Mouse (Mus musculus): ENCODE measurements at regions not wholly inside any gene's neighbourhood (a gene's known extent, or its start where the extent isn't known, plus 50 kb on each side); places are given as distances from the start of the nearest gene placed in this dataset.

GRCm38 (mm10) chrX:92791023-92791346 lies 191.6 kb upstream of the Mageb18 start:
- Histone ChIP-seq H3K4me2 (no peak overlapping the region), H3K36me3 (replicated peaks) (no peaks in the 10 kb centered on the region), H3K4me3 (replicated peaks) (no peak overlapping the region), H3K9me3 (no peaks in the 10 kb centered on the region), H3K9ac (no peak overlapping the region), H3K27me3 (no peaks in the 10 kb centered on the region), H3K27ac (no peak overlapping the region), H3K4me1 (no peaks in the 10 kb centered on the region)
- WGBS = 44% methylated on average over 4 of the region's 4 CpGs
- ATAC-seq (ENCODE audit: low FRiP score) = no peak; the same call in 1 of the 2 replicates

- H3K4me3 ChIP-seq (replicated peaks) = no peak overlapping the region
- 36% methylated on average over 5 of the region's 5 CpGs for WGBS
- H3K27ac ChIP-seq = no peak overlapping the region
- peak; percentile 94 for ATAC-seq (ENCODE audit: low FRiP score)
- H3K27me3 ChIP-seq = no peaks in the 10 kb centered on the region
- H3K4me2 ChIP-seq = no peak overlapping the region
- H3K4me1 ChIP-seq = no peaks in the 10 kb centered on the region
- no peak overlapping the region for H3K9ac ChIP-seq
- H3K36me3 ChIP-seq (replicated peaks) = no peaks in the 10 kb centered on the region
- H3K9me3 ChIP-seq = no peaks in the 10 kb centered on the region
Measured at GRCm38 (mm10) chrX:92790323-92791022, 191.1 kb upstream of the Mageb18 start.

GRCm38 (mm10) chrX:92786814-92787213 lies 187.4 kb upstream of the Mageb18 start:
- no peak overlapping the region for H3K27ac ChIP-seq
- H3K9ac ChIP-seq = no peak overlapping the region
- 58% methylated on average over 2 of the region's 2 CpGs for WGBS
- H3K4me1 ChIP-seq = no peaks in the 10 kb centered on the region
- H3K27me3 ChIP-seq = no peaks in the 10 kb centered on the region
- H3K4me3 ChIP-seq (replicated peaks) = no peak overlapping the region
- H3K9me3 ChIP-seq = no peaks in the 10 kb centered on the region
- no peak overlapping the region for H3K4me2 ChIP-seq
- ATAC-seq (ENCODE audit: low FRiP score) = no peak
- no peaks in the 10 kb centered on the region for H3K36me3 ChIP-seq (replicated peaks)

- no peak for ATAC-seq (ENCODE audit: low FRiP score)
- Histone ChIP-seq H3K9ac (no peak overlapping the region), H3K4me2 (no peak overlapping the region), H3K36me3 (replicated peaks) (no peaks in the 10 kb centered on the region), H3K27me3 (no peaks in the 10 kb centered on the region), H3K4me1 (no peaks in the 10 kb centered on the region), H3K9me3 (no peaks in the 10 kb centered on the region), H3K4me3 (replicated peaks) (no peak overlapping the region), H3K27ac (no peak overlapping the region)
- WGBS = 45% methylated on average over 2 of the region's 2 CpGs
Measured at GRCm38 (mm10) chrX:92740026-92740425, 140.7 kb upstream of the Mageb18 start.

- no peaks in the 10 kb centered on the region for H3K9me3 ChIP-seq
- H3K4me2 ChIP-seq = no peak overlapping the region
- H3K27ac ChIP-seq = no peak overlapping the region
- H3K9ac ChIP-seq = no peak overlapping the region
- 33% methylated on average over 1 of the region's 1 CpGs for WGBS
- H3K4me1 ChIP-seq = no peaks in the 10 kb centered on the region
- H3K4me3 ChIP-seq (replicated peaks) = no peak overlapping the region
- H3K27me3 ChIP-seq = no peaks in the 10 kb centered on the region
- H3K36me3 ChIP-seq (replicated peaks) = no peaks in the 10 kb centered on the region
- no peak for ATAC-seq (ENCODE audit: low FRiP score)
Measured at GRCm38 (mm10) chrX:92710279-92710678, 110.9 kb upstream of the Mageb18 start.

- no peak overlapping the region for H3K27ac ChIP-seq
- WGBS = 87% methylated on average over 7 of the region's 7 CpGs
- H3K9ac ChIP-seq = no peak overlapping the region
- no peak for ATAC-seq (ENCODE audit: low FRiP score)
- H3K9me3 ChIP-seq = no peaks in the 10 kb centered on the region
- no peak overlapping the region for H3K4me2 ChIP-seq
- H3K4me3 ChIP-seq (replicated peaks) = no peak overlapping the region
- no peaks in the 10 kb centered on the region for H3K4me1 ChIP-seq
- no peaks in the 10 kb centered on the region for H3K27me3 ChIP-seq
- H3K36me3 ChIP-seq (replicated peaks) = no peaks in the 10 kb centered on the region
Measured at GRCm38 (mm10) chrX:92679761-92680160, 80.4 kb upstream of the Mageb18 start.

GRCm38 (mm10) chrX:92661168-92661567 lies 61.8 kb upstream of the Mageb18 start:
- Histone ChIP-seq H3K27ac (no peak overlapping the region), H3K4me2 (no peak overlapping the region), H3K4me3 (replicated peaks) (no peak overlapping the region), H3K9ac (no peak overlapping the region), H3K36me3 (replicated peaks) (no peaks in the 10 kb centered on the region), H3K27me3 (no peaks in the 10 kb centered on the region), H3K9me3 (no peaks in the 10 kb centered on the region), H3K4me1 (no peaks in the 10 kb centered on the region)
- WGBS = 55% methylated on average over 2 of the region's 2 CpGs
- no peak for ATAC-seq (ENCODE audit: low FRiP score)

All from forebrain, embryonic 12.5 days (tissue).